Mouse (Mus musculus): ENCODE data around the gene Synrg. TPM values are rescaled to one million over a fixed set of nuclear protein-coding genes. Genes with fewer than 3 reads are reported as not detected.
A peak's percentile ranks its signal among the peaks of the same experiment; 100 is the strongest.

Gene Synrg
- polyA plus RNA-seq, 1 experiment from 2014 or later = 5.2 TPM

- Histone ChIP-seq H3K36me3 (replicated peaks) (peaks cover 80% of the 10 kb centered on the region), H3K27me3 (no peaks in the 10 kb centered on the region), H3K4me3 (replicated peaks) (no peak overlapping the region), H3K4me1 (replicated peaks) (peaks cover 4% of the 10 kb centered on the region; the same call in 1 of the 2 replicates), H3K4me2 (no peak overlapping the region), H3K9ac (no peak overlapping the region), H3K27ac (replicated peaks) (no peak overlapping the region), H3K9me3 (replicated peaks) (no peaks in the 10 kb centered on the region)
- no peak for ATAC-seq (ENCODE audit: insufficient read depth)
- 82% methylated on average over 2 of the region's 2 CpGs for WGBS (ENCODE audit: insufficient replicate concordance)
These were observed 29.2 kb downstream of the Synrg start for GRCm38 (mm10) chr11:83993428-83993827.

- Histone ChIP-seq H3K27ac (replicated peaks) (no peak overlapping the region), H3K4me2 (no peak overlapping the region), H3K4me1 (replicated peaks) (peaks cover 4% of the 10 kb centered on the region; the same call in 1 of the 2 replicates), H3K4me3 (replicated peaks) (no peak overlapping the region), H3K9me3 (replicated peaks) (no peaks in the 10 kb centered on the region), H3K27me3 (no peaks in the 10 kb centered on the region), H3K36me3 (replicated peaks) (peaks cover 81% of the 10 kb centered on the region), H3K9ac (no peak overlapping the region)
- 79% methylated on average over 3 of the region's 3 CpGs for WGBS (ENCODE audit: insufficient replicate concordance)
- ATAC-seq (ENCODE audit: insufficient read depth) = no peak
These were observed 30.3 kb downstream of the Synrg start for GRCm38 (mm10) chr11:83994481-83994880.

DNA sequence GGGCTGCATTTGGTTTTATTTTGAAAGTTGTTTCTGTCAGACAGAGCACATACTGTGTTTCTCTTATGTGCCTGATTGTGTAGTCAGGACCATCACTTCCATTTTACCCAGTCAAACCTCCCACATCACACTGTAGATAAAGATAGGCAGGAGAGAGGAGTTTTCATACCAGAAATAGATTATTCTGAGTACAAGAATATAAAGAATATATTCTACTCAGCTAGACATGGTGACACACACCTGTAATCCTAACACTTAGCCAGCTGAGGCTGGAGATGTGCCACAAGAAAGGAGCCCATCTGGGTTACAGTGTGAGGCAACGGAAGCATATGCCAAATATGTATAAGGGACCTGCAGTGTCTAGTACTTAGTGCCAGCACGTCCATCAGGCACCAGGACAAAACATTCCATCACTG, 31.3 kb downstream of the Synrg start:
- no peak for ATAC-seq (ENCODE audit: insufficient read depth)
- Histone ChIP-seq H3K27me3 (no peaks in the 10 kb centered on the region), H3K4me3 (replicated peaks) (no peak overlapping the region), H3K36me3 (replicated peaks) (peaks cover 77% of the 10 kb centered on the region), H3K4me2 (no peak overlapping the region), H3K4me1 (replicated peaks) (peaks cover 4% of the 10 kb centered on the region; the same call in 1 of the 2 replicates), H3K9ac (no peak overlapping the region), H3K27ac (replicated peaks) (no peak overlapping the region), H3K9me3 (replicated peaks) (no peaks in the 10 kb centered on the region)
- 75% methylated on average over 2 of the region's 2 CpGs for WGBS (ENCODE audit: insufficient replicate concordance)

DNA sequence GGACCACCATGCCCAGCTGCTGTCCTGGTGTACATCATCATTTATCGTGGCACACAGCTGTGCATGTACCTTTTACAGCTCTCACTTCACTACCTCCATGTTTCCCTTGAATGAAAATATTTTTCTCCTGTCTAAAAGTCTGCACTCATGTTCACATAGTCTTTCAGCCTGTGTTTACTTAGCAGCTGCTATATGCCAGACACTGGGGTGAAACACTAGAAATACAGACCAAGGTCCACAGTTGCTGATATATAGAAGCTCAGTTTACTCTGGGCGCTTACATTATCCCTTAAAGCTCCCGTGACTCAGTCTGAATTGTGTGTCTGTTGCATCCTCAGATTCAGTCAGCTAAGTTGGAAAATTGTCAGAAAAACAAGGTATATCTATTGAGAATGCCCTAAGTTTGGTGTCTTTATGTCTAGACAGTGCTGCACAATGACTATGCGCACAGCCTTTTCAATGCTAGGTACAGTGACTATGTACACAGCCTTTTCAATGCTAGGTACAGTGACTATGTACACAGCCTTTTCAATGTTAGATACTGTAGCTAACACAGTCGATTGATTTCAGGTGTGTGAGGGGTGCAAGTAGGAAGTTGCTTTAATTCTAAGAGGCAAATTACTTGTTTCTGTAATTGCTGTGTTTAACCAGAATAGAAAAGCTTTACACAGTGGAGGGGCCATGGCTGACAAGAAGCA, 33.1 kb downstream of the Synrg start:
- Histone ChIP-seq H3K4me2 (no peak overlapping the region), H3K9ac (no peak overlapping the region), H3K9me3 (replicated peaks) (no peaks in the 10 kb centered on the region), H3K4me1 (replicated peaks) (peaks cover 4% of the 10 kb centered on the region; the same call in 1 of the 2 replicates), H3K4me3 (replicated peaks) (no peak overlapping the region), H3K36me3 (replicated peaks) (peaks cover 78% of the 10 kb centered on the region), H3K27ac (replicated peaks) (peak overlapping the region; percentile 60), H3K27me3 (no peaks in the 10 kb centered on the region)
- 70% methylated on average over 5 of the region's 5 CpGs for WGBS (ENCODE audit: insufficient replicate concordance)
- ATAC-seq (ENCODE audit: insufficient read depth) = peak; percentile 52; the same call in 1 of the 2 replicates

DNA sequence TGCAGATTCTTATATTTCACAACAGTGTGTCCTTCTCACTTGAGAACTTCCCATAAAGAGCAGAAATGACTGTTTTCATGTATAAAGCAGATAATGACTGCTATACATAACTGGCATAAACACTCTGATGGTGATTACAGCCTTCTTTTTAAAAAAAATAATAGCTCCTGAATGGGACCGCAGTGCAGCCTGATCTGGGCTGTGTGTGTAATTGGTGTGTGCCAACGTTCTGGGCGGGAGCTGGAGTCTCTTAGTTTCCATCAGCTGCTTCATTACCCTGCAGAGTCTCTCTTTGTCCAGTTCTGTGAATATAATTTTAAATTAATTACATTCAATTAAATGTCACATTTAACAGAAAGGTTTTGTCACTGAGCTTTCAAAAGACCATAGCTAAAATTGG, 34.8 kb downstream of the Synrg start:
- Histone ChIP-seq H3K4me3 (replicated peaks) (no peak overlapping the region), H3K4me1 (replicated peaks) (no peaks in the 10 kb centered on the region), H3K36me3 (replicated peaks) (peaks cover 82% of the 10 kb centered on the region), H3K27me3 (no peaks in the 10 kb centered on the region), H3K4me2 (no peak overlapping the region), H3K9ac (no peak overlapping the region), H3K27ac (replicated peaks) (no peak overlapping the region), H3K9me3 (replicated peaks) (no peaks in the 10 kb centered on the region)
- WGBS (ENCODE audit: insufficient replicate concordance) = 90% methylated on average over 3 of the region's 3 CpGs
- no peak for ATAC-seq (ENCODE audit: insufficient read depth)

DNA sequence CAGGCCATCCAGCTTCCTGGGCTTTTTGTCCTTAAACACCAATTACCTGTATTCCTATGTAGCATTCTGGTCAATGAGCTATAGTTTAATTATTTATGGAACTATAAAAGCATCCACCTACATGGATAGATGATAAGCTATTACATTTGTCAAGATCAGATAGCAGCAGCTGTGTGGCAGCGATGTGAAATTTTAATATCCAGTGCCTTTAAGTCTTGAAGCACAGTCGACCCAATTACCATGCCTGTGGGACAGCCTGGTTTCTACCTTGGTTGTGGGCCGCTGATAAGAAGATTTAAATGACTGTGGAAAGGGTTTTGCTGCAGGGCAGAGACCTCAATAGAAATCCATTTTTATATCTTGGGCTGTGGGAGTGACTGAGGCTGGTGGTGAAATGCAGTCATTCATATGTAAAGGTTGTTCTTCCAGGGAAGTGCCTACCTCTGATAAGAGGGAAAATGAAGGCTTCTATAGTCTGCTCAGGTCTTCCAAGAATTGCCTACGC, 35.2 kb downstream of the Synrg start:
- WGBS (ENCODE audit: insufficient replicate concordance) = 78% methylated on average over 4 of the region's 4 CpGs
- peaks cover 80% of the 10 kb centered on the region for H3K36me3 ChIP-seq (replicated peaks)
- ATAC-seq (ENCODE audit: insufficient read depth) = no peak

GRCm38 (mm10) chr11:84001257-84001656, 37.0 kb downstream of the Synrg start:
- H3K36me3 ChIP-seq (replicated peaks) = peaks cover 73% of the 10 kb centered on the region
- H3K4me1 ChIP-seq (replicated peaks) = no peaks in the 10 kb centered on the region
- ATAC-seq (ENCODE audit: insufficient read depth) = no peak
- no peaks in the 10 kb centered on the region for H3K27me3 ChIP-seq
- H3K9ac ChIP-seq = no peak overlapping the region
- WGBS (ENCODE audit: insufficient replicate concordance) = 79% methylated on average over 3 of the region's 3 CpGs
- H3K4me2 ChIP-seq = no peak overlapping the region
- no peak overlapping the region for H3K27ac ChIP-seq (replicated peaks)
- H3K4me3 ChIP-seq (replicated peaks) = no peak overlapping the region
- H3K9me3 ChIP-seq (replicated peaks) = no peaks in the 10 kb centered on the region

More for the DNA sequence above, 35.2 kb downstream of the Synrg start:
- no peaks in the 10 kb centered on the region for H3K27me3 ChIP-seq
- no peak overlapping the region for H3K27ac ChIP-seq (replicated peaks)
- no peak overlapping the region for H3K4me3 ChIP-seq (replicated peaks)
- H3K4me2 ChIP-seq = no peak overlapping the region
- H3K9me3 ChIP-seq (replicated peaks) = no peaks in the 10 kb centered on the region
- no peak overlapping the region for H3K9ac ChIP-seq
- H3K4me1 ChIP-seq (replicated peaks) = no peaks in the 10 kb centered on the region

DNA sequence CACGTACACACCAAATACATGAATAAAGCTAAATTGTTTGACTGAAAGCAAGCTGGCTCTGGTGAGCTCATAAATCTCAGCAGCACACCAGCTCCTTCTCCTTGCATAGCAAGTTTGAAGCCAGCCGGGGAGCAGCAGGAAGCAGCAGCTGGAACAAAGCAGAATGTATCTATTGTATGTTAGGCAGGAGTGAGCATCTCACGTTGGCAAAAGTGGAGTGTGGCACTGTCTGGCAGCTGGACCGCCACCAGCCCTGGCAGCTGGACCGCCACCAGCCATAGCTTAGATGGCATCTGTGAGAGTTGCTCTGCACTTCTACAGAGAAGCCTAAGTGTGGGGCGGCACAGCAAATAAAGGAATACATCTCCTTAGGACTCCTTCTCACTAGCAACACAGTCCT, 39.8 kb downstream of the Synrg start:
- Histone ChIP-seq H3K27ac (replicated peaks) (no peak overlapping the region), H3K9me3 (replicated peaks) (no peaks in the 10 kb centered on the region), H3K4me2 (no peak overlapping the region), H3K27me3 (no peaks in the 10 kb centered on the region), H3K4me1 (replicated peaks) (no peaks in the 10 kb centered on the region), H3K36me3 (replicated peaks) (peaks cover 68% of the 10 kb centered on the region), H3K9ac (no peak overlapping the region), H3K4me3 (replicated peaks) (no peak overlapping the region)
- WGBS (ENCODE audit: insufficient replicate concordance) = 78% methylated on average over 6 of the region's 6 CpGs
- no peak for ATAC-seq (ENCODE audit: insufficient read depth)

- no peak for ATAC-seq (ENCODE audit: insufficient read depth)
- no peak overlapping the region for H3K9ac ChIP-seq
- H3K4me2 ChIP-seq = no peak overlapping the region
- no peaks in the 10 kb centered on the region for H3K9me3 ChIP-seq (replicated peaks)
- H3K36me3 ChIP-seq (replicated peaks) = peaks cover 53% of the 10 kb centered on the region
- no peaks in the 10 kb centered on the region for H3K27me3 ChIP-seq
- H3K4me3 ChIP-seq (replicated peaks) = no peak overlapping the region
- H3K4me1 ChIP-seq (replicated peaks) = no peaks in the 10 kb centered on the region
- H3K27ac ChIP-seq (replicated peaks) = no peak overlapping the region
- WGBS (ENCODE audit: insufficient replicate concordance) = 79% methylated on average over 9 of the region's 9 CpGs
These were observed 44.8 kb downstream of the Synrg start for GRCm38 (mm10) chr11:84009001-84009400.

DNA sequence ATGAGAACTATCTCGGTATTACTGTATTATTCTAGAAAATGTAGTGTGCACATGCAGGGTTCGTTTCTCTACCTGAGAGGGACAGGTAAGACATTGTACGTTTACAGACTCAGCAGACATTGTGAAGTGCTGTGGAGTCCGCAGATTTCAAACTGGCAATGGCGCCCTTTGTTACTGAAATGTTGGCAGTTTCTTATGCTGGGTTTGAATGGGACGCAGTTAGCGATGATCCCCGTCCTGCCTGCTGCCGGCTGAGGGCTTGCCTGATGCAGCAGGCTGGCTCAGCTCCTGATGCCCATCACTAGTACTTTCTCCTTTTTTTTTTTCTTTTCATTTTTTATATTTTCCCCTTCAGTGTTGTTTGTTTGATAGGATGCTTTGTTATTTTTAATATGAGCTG, 46.2 kb downstream of the Synrg start:
- 84% methylated on average over 9 of the region's 9 CpGs for WGBS (ENCODE audit: insufficient replicate concordance)
- ATAC-seq (ENCODE audit: insufficient read depth) = no peak
- Histone ChIP-seq H3K4me2 (no peak overlapping the region), H3K4me3 (replicated peaks) (no peak overlapping the region), H3K9me3 (replicated peaks) (no peaks in the 10 kb centered on the region), H3K27me3 (no peaks in the 10 kb centered on the region), H3K4me1 (replicated peaks) (peaks cover 6% of the 10 kb centered on the region), H3K27ac (replicated peaks) (no peak overlapping the region), H3K36me3 (replicated peaks) (peaks cover 44% of the 10 kb centered on the region), H3K9ac (no peak overlapping the region)

- Histone ChIP-seq H3K9me3 (replicated peaks) (no peaks in the 10 kb centered on the region), H3K4me3 (replicated peaks) (no peak overlapping the region), H3K36me3 (replicated peaks) (peaks cover 42% of the 10 kb centered on the region), H3K27me3 (no peaks in the 10 kb centered on the region), H3K27ac (replicated peaks) (no peak overlapping the region), H3K9ac (no peak overlapping the region), H3K4me2 (no peak overlapping the region), H3K4me1 (replicated peaks) (peaks cover 6% of the 10 kb centered on the region)
- ATAC-seq (ENCODE audit: insufficient read depth) = no peak
- 77% methylated on average over 12 of the region's 12 CpGs for WGBS (ENCODE audit: insufficient replicate concordance)
These were observed 46.8 kb downstream of the Synrg start for GRCm38 (mm10) chr11:84011050-84011449.

DNA sequence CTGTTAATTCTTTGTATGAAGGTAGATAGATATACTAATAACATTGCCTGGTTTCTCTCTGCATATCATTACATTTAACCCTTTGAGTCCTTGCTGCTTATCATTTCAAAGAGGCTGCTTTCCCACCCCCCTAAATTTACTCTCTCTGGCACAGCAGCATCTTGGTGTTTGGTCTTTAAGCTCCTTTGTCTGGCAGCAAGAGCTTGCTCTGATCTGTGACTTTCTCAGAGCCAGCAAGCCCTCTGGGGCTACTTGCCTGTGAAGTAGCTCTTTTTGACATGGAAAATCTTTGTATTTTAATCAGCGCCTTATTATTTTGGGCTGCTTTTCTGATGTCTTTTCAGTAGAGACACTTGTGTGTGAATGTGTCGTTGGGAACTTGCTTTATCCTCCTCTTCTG, 47.3 kb downstream of the Synrg start:
- Histone ChIP-seq H3K4me3 (replicated peaks) (no peak overlapping the region), H3K36me3 (replicated peaks) (peaks cover 37% of the 10 kb centered on the region)
- no peak for ATAC-seq (ENCODE audit: insufficient read depth)

More for the DNA sequence above, 47.3 kb downstream of the Synrg start:
- Histone ChIP-seq H3K4me1 (replicated peaks) (peaks cover 6% of the 10 kb centered on the region), H3K27ac (replicated peaks) (no peak overlapping the region), H3K9me3 (replicated peaks) (no peaks in the 10 kb centered on the region), H3K9ac (no peak overlapping the region), H3K27me3 (no peaks in the 10 kb centered on the region), H3K4me2 (no peak overlapping the region)
- 64% methylated on average over 2 of the region's 2 CpGs for WGBS (ENCODE audit: insufficient replicate concordance)

All from liver, embryonic 15.5 days (tissue).